Mouse (Mus musculus) bone marrow, adult 2 months (tissue): ENCODE data around the gene Fam83c. TPM values are rescaled to one million over a fixed set of nuclear protein-coding genes. Genes with fewer than 3 reads are reported as not detected.
A peak's percentile ranks its signal among the peaks of the same experiment; 100 is the strongest.

Experiments used
- H3K27ac ChIP-seq: fragments of 200-500 bp; 2 replicates; pipeline ENCODE4 v1.5.1; 2012; ENCODE audit warnings: low read depth, mild to moderate bottlenecking, control low read depth, inconsistent platforms, low read length; ENCODE audit not compliant: control insufficient read depth, poor library complexity, insufficient read depth
- H3K4me1 ChIP-seq: fragments of 200-500 bp; 2 replicates; pipeline ENCODE4 v1.6.1; 2011; ENCODE audit warnings: low read length; ENCODE audit not compliant: control insufficient read depth, insufficient read depth
- H3K4me3 ChIP-seq: fragments of 200-500 bp; replicated peaks from 2 replicates; pipeline ENCODE3; 2011; ENCODE audit warnings: mild to moderate bottlenecking, low read depth, low read length, control low read depth; ENCODE audit not compliant: control insufficient read depth
- CTCF ChIP-seq: fragments of 200-500 bp; IDR thresholded peaks from 2 replicates; pipeline ENCODE4 v1.5.1; 2011; ENCODE audit warnings: low read length, control low read depth; ENCODE audit not compliant: control insufficient read depth, insufficient read depth
- POLR2A ChIP-seq: fragments of 200-500 bp; IDR thresholded peaks from 2 replicates; pipeline ENCODE4 v1.6.1; 2011; ENCODE audit warnings: low read depth, mild to moderate bottlenecking, control low read depth, low read length, borderline replicate concordance; ENCODE audit not compliant: control insufficient read depth
- WGBS: fragments of 180-500 bp; shearing (Covaris S2); methylation state at CpG from one replicate; pipeline ENCODE4 v1.1.7; 2018; 5-methylcytosine and 5-hydroxymethylcytosine counted together
- polyA plus RNA-seq: library from polyadenylated mRNA; stranded (reverse); fragments of >200 nt; gene quantifications from 2 replicates; pipeline ENCODE4 v1.2.4, GENCODE M21; 2011; ENCODE audit warnings: low replicate concordance; ENCODE audit not compliant: missing spikeins, insufficient read depth, insufficient read length

Fam83c gene
- polyA plus RNA-seq, result not detected in 2 replicates

DNA sequence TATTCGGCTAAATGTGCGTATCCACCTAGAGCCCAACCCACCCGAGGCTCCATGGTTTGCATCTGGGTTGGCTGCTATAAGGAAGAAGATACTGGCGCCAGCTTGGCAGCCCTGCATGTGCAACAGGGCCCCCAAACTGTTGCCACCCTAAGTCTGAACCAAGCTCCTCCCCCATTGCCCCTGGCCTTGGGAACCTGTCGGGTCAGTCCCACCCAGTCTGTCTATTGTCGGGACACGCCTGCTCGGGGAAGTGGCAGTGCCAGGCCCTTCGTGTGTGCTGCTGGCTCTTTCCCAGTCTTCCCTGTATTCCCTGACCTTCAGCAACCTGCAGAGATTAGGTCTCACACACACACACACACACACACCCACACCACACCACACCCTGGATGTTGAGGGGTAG, at the start of gene Fam83c:
Gene Fam83c, minus strand, starts transcription at position 123 of the 400 bp plus-strand sequence.
- no peaks in the 10 kb centered on the region for H3K4me1 ChIP-seq
- no peak within 1 kb of the TSS for H3K27ac ChIP-seq
- H3K4me3 ChIP-seq, result no peak within 1 kb of the TSS
- no peak for TF ChIP-seq CTCF
- TF ChIP-seq POLR2A, result no peak
- WGBS, result 73% methylated on average over 9 of the region's 9 CpGs

DNA sequence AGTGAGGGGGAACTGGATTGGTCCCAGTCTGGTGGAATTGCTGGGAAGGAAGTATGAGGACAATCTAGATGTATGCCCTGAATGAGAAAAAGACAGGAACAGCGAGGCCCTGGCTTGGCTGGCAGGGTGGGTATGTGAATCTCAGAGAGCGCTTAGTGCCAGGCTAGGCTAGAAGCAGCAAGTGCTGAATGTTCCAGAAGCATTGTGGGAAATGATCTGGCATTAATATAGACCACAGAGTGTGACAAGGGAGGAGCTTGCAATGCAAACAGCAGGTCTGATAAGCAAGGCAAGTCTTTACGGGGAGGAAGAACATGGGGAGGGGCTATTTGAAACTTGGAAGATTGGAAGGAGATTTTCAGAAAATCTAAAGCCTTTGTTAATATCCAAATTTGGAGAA, 47.4 kb upstream of the Fam83c start:
- 64% methylated on average over 3 of the region's 3 CpGs for WGBS
- Histone ChIP-seq H3K27ac (no peak overlapping the region), H3K4me3 (no peak overlapping the region), H3K4me1 (peaks cover 2% of the 10 kb centered on the region; the same call in 1 of the 2 replicates)
- TF ChIP-seq POLR2A (no peak), CTCF (no peak)

DNA sequence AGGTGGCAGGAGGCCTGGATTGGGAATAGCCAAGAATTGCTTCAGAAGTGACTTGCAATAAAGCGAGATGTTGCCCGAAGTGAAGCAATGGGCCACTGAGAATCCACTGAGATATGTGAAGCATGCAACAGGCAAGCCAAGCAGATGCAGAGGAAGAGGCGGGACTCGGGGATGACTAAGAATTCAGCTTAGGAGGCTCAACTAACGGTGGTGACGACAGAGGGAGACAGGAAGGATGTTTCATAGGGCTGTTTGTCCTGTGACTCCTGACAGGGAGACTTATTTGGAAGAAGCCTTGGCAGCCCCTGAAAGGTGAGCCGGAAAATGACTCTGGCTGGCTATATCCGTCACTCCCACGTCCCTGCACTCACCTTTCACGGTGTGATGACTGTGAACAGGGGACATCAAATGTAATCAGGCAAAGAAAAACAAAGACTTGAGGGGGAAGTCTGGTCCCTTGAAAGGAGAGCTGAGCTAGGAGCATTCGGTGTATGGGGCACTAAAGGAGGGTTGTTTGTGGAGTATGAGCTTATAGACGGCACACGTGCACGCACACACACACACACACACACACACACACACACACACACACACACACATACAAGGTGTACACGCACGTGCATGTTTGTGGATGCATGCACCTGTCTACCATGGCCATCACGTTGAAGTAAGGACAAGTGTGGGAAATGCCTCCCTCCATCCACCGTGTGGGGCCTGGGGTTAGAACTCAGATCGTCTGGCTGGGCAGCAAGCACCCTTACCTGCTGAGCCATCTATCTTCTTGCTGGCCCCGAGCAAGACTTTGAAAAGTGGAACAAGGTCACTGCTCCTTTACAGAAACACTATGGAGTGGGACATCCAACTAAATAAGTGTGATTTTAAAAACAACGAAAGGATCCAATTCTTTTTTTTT, 44.6 kb upstream of the Fam83c start:
- 65% methylated on average over 21 of the region's 21 CpGs for WGBS
- H3K27ac ChIP-seq, result peak overlapping the region; percentile 67
- no peak for TF ChIP-seq POLR2A
- TF ChIP-seq CTCF, result no peak
- H3K4me3 ChIP-seq, result no peak overlapping the region
- peaks cover 2% of the 10 kb centered on the region; the same call in 1 of the 2 replicates for H3K4me1 ChIP-seq

DNA sequence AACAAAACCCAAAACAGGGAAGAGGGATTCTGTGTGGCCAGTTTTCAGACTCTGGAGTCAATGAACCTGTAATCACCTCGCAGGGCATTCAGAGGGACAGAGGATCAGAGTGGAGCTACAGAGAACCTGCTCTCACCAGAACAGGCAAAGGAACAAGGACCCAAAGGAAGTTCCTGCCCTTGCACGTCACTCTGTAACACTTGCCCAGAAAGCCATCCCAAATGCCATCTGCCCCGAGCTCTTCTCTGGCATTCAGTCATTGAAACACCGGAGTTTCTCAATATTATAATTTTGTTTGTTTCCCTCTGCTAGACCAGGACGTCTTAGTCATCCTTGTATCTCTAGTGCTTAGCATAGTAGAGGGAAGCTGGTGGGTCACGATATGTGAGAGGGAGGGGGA, 39.0 kb upstream of the Fam83c start:
- TF ChIP-seq CTCF, result no peak
- Histone ChIP-seq H3K4me3 (no peak overlapping the region), H3K4me1 (no peaks in the 10 kb centered on the region), H3K27ac (no peak overlapping the region)
- WGBS, result 80% methylated on average over 6 of the region's 6 CpGs

DNA sequence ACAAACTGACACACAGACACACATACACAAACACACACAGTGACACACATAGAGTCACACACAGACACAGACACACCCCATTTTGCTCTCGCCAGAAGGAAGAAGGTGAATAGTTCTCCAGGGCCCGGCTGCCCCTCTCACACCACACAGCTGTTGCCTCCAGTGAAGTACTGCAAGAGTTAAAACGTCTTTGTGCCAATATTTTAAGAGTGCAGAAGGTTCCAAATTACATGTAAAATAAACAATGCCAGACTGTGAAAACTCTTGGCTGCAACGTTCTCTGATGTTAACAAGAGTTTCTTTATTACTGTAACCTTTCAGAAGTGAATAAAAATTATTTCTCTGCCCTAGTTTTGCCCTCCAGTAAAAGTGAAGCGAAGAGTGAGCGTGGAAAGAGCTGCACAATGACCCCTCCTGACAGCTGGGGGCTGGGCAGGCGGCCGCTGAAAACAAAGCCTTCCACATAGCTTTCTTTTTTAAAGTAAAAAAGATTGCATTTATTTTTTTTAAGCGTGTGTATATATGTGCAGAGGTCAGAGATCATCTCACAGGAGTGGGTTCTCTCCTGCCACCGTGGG, 38.4 kb upstream of the Fam83c start:
- no peaks in the 10 kb centered on the region for H3K4me1 ChIP-seq
- TF ChIP-seq CTCF (no peak), POLR2A (no peak)
- H3K4me3 ChIP-seq, result no peak overlapping the region
- WGBS, result 81% methylated on average over 10 of the region's 10 CpGs
- no peak overlapping the region for H3K27ac ChIP-seq

DNA sequence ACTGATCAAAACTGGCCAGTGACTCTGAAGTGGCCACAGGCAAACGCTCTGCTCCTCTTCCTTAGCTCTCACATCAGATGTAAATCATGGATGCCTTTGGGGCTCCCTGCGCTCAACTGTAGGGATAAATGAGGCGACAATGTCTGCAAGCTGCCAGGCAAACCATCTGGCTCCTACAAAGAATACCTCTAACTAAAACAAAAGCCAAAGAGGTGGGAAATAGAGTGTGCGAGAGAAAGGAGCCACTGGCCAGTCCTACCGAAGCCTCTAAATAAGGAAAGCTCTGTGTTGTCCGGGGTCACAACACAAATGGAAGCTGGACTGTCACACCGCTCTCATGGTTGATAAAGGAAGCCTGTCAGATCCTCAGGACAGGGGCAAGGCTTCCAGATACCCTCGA, 37.8 kb upstream of the Fam83c start:
- WGBS, result 88% methylated on average over 8 of the region's 8 CpGs
- Histone ChIP-seq H3K4me3 (no peak overlapping the region), H3K4me1 (no peaks in the 10 kb centered on the region), H3K27ac (no peak overlapping the region)
- TF ChIP-seq CTCF, result no peak
- no peak for TF ChIP-seq POLR2A

DNA sequence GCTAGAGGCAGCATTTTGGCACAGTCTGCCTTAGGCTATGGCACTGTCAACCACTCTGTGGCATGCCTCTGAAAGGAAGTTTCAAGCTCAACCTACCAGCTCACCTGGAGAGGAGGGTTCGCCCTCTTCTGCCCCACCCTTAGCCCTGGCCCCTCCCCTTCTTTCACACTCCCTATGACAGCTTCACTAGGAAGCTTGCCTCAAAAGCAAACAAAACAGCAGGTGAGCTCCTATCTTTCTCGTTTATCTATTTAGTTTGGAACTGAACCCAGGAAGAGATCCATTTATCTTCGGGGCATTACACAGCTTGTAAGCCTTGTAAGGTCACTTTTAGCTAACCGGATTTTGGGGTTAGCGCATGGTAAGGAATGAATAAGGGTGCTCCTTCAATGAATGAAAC, 35.1 kb upstream of the Fam83c start:
- Histone ChIP-seq H3K4me1 (no peaks in the 10 kb centered on the region), H3K27ac (no peak overlapping the region), H3K4me3 (no peak overlapping the region)
- TF ChIP-seq CTCF (no peak), POLR2A (no peak)
- 79% methylated on average over 5 of the region's 5 CpGs for WGBS

DNA sequence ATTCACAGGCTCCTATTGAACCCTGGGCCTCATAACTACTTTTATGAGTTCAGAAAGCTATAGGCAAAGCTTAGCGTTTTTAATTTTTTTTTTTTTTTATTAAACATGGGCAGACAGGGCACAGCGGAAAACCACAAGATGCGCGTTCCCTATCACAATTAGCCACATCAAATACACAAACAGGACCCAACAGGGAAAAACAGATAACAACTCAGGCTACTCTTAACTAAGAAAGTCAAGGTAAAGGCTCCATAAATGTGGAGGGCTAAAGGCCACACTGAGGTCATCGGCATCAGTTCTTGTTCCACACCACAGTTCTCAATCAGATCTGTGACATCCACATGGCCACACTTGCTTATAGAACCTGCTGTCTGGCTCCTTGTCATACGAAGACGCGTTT, 33.7 kb upstream of the Fam83c start:
- Histone ChIP-seq H3K27ac (no peak overlapping the region), H3K4me3 (no peak overlapping the region), H3K4me1 (no peaks in the 10 kb centered on the region)
- 72% methylated on average over 8 of the region's 8 CpGs for WGBS
- TF ChIP-seq CTCF, result no peak
- TF ChIP-seq POLR2A, result no peak
